Mouse (Mus musculus) heart, postnatal 0 days (tissue): ENCODE measurements around the gene Nptn. TPM values are rescaled to one million over a fixed set of nuclear protein-coding genes. Genes with fewer than 3 reads are reported as not detected.

Experiments used
- ATAC-seq: fragments of 200-750 bp; cut with Nextera tagmentation; 2 replicates; pipeline ENCODE4 v1.8.0; 2017; ENCODE audit warnings: low read depth, moderate number of reproducible peaks, moderate library complexity; ENCODE audit not compliant: insufficient read depth
- DNase-seq: peaks from one replicate; pipeline ENCODE4 v3.0.0-alpha.2; 2016; ENCODE audit warnings: low spot score
- H3K27ac ChIP-seq: fragments of 300-500 bp; sonication (generic); 2 replicates; pipeline ENCODE4 v1.5.1; 2014; ENCODE audit warnings: low read depth, mild to moderate bottlenecking
- H3K27me3 ChIP-seq: fragments of 300-500 bp; sonication (generic); 2 replicates; pipeline ENCODE4 v1.6.1; 2014; ENCODE audit warnings: low read length, mixed read lengths; ENCODE audit not compliant: control insufficient read depth, insufficient read depth
- H3K36me3 ChIP-seq: fragments of 300-500 bp; sonication (generic); replicated peaks from 2 replicates; pipeline ENCODE4 v1.6.1; 2014; ENCODE audit warnings: low read length, mixed read lengths; ENCODE audit not compliant: control insufficient read depth, insufficient read depth
- H3K4me1 ChIP-seq: fragments of 300-500 bp; sonication (generic); 2 replicates; pipeline ENCODE4 v1.6.1; 2014; ENCODE audit warnings: antibody characterized with exemption; ENCODE audit not compliant: control insufficient read depth, insufficient read depth
- H3K4me2 ChIP-seq: fragments of 300-500 bp; sonication (generic); 2 replicates; pipeline ENCODE4 v1.6.1; 2014; ENCODE audit warnings: low read depth, mild to moderate bottlenecking, low read length, moderate library complexity
- H3K4me3 ChIP-seq: fragments of 300-500 bp; sonication (generic); 2 replicates; pipeline ENCODE4 v1.5.1; 2014; ENCODE audit warnings: low read depth, low read length
- H3K9ac ChIP-seq: fragments of 300-500 bp; sonication (generic); replicated peaks from 2 replicates; pipeline ENCODE4 v1.6.1; 2014; ENCODE audit warnings: low read depth, low read length, mixed read lengths
- H3K9me3 ChIP-seq: fragments of 300-500 bp; sonication (generic); replicated peaks from 2 replicates; pipeline ENCODE4 v1.6.1; 2016; ENCODE audit warnings: low read length; ENCODE audit not compliant: control insufficient read depth
- CTCF ChIP-seq: IDR thresholded peaks from 2 replicates; pipeline ENCODE4 v1.5.1; 2016; ENCODE audit warnings: antibody characterized with exemption, control low read depth, low read depth
- EP300 ChIP-seq: IDR thresholded peaks from 2 replicates; pipeline ENCODE4 v1.6.1; 2016; ENCODE audit warnings: antibody characterized with exemption, low read depth
- WGBS: fragments of 180-500 bp; shearing (Covaris S2); extraction: QIAGEN DNeasy Blood & Tissue Kit; methylation state at CpG from one replicate; pipeline ENCODE4 v1.1.7; 2014; 5-methylcytosine and 5-hydroxymethylcytosine counted together
- polyA plus RNA-seq: library from polyadenylated mRNA; unstranded; fragments of >200 nt; fragmentation: Nextera tagmentation; extraction: Ambion mirVana; gene quantifications from 2 replicates; pipeline ENCODE4 v1.2.1, GENCODE M21; 2015
- total RNA-seq: library from RNA; depleted of rRNA; stranded (reverse); fragments of >200 nt; gene quantifications from 2 replicates; pipeline ENCODE4 v1.2.3, GENCODE M21; 2014; ENCODE audit warnings: low replicate concordance; rRNA removed

Nptn gene
- total RNA-seq (234 and 402 TPM in 2 replicates), polyA plus RNA-seq (96.5 and 101 TPM in 2 replicates)

DNA sequence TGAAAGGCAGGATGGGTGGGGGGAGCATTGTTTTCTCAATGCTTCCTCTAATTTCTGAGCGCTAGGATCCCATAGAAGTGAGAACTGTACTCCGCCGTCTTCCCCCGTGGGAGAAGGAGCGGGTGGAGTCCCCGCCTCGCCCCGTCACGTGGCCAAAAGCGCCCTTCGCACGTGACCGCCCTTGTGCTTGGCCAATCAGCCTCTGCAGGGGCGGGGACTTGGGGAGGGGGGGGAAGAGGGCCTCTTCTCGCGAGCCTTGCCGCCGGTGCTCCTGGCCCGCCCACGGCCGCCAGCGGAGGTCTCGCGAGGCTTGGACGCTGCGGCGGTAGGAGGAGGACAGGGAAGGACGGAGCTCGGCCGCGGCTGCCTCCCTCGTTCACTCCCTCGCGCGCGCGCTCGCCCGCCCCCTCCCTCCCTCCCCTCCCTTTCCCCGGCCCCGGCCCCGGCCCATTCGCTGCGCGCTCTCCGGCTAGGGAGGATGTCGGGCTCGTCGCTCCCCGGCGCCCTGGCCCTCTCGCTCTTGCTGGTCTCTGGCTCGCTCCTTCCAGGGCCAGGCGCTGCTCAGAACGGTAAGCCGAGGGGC, at the start of gene Nptn:
TSS of gene Nptn (plus strand) at position 283 of the 583 bp plus-strand sequence.
- no peaks in the 10 kb centered on the region for H3K9me3 ChIP-seq
- no peaks in the 10 kb centered on the region for H3K36me3 ChIP-seq
- H3K4me2 ChIP-seq: peak within 1 kb of the TSS; percentile 87
- peak within 1 kb of the TSS; percentile 99 for H3K9ac ChIP-seq
- ATAC-seq (peak; percentile 96), DNase-seq (peak; percentile 99)
- no peaks in the 10 kb centered on the region for H3K27me3 ChIP-seq
- TF ChIP-seq EP300 (peak; percentile 84), CTCF (no peak)
- H3K4me1 ChIP-seq: peaks cover 26% of the 10 kb centered on the region; the same call in 1 of the 2 replicates
- H3K4me3 ChIP-seq: peak within 1 kb of the TSS; percentile 100
- peak within 1 kb of the TSS; percentile 99 for H3K27ac ChIP-seq
- WGBS: under 1% methylated on average over 41 of the region's 56 CpGs

- peaks cover 30% of the 10 kb centered on the region for H3K36me3 ChIP-seq
- DNase-seq (no peak), ATAC-seq (no peak)
- 86% methylated on average over 6 of the region's 6 CpGs for WGBS
- H3K9me3 ChIP-seq: no peaks in the 10 kb centered on the region
- no peak overlapping the region for H3K4me2 ChIP-seq
- no peak for TF ChIP-seq CTCF
- no peak for TF ChIP-seq EP300
- H3K27me3 ChIP-seq: no peaks in the 10 kb centered on the region
- no peak overlapping the region for H3K4me3 ChIP-seq
- no peak overlapping the region for H3K27ac ChIP-seq
- no peak overlapping the region for H3K9ac ChIP-seq
- H3K4me1 ChIP-seq: no peaks in the 10 kb centered on the region
These were observed 48.7 kb upstream of the Nptn start for GRCm38 (mm10) chr9:58533322-58533721.

DNA sequence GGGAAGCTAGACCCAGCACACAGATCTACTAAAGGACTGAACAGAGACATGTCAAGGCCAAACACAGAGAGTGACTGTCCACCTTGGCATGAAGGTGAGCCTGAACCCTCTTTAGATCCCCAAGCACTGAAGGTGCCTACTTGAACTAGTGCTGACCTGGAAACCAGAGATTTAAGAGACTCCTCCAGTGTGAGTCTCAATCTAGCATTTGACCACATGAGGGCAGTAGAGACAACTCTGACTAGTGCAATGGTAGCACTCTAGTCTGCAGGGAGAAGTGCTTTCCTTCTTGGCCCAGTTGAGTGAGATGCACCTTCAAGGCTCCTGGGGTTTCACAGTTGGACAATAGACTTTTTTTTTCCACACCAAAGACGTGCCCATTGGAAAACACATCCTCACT, 47.3 kb upstream of the Nptn start:
- DNase-seq (peak; percentile 55), ATAC-seq (0 out of 2 replicates have a peak, but pooled peaks have one; percentile 36)
- H3K4me3 ChIP-seq: no peak overlapping the region
- TF ChIP-seq CTCF (peak; percentile 81), EP300 (no peak)
- H3K4me1 ChIP-seq: no peaks in the 10 kb centered on the region
- H3K4me2 ChIP-seq: no peak overlapping the region
- no peak overlapping the region for H3K27ac ChIP-seq
- H3K36me3 ChIP-seq: peaks cover 27% of the 10 kb centered on the region
- no peaks in the 10 kb centered on the region for H3K9me3 ChIP-seq
- 35% methylated on average over 1 of the region's 1 CpGs for WGBS
- no peak overlapping the region for H3K9ac ChIP-seq
- H3K27me3 ChIP-seq: no peaks in the 10 kb centered on the region

- Histone ChIP-seq H3K27ac (no peak overlapping the region), H3K36me3 (peaks cover 27% of the 10 kb centered on the region), H3K9me3 (no peaks in the 10 kb centered on the region), H3K27me3 (no peaks in the 10 kb centered on the region), H3K4me1 (no peaks in the 10 kb centered on the region), H3K4me2 (no peak overlapping the region), H3K4me3 (no peak overlapping the region), H3K9ac (no peak overlapping the region)
- ATAC-seq: peak; percentile 51; the same call in 1 of the 2 replicates
- 75% methylated on average over 20 of the region's 20 CpGs for WGBS
- no peak for TF ChIP-seq EP300
- peak; percentile 68 for TF ChIP-seq CTCF
- DNase-seq: peak; percentile 41
These were observed 46.4 kb upstream of the Nptn start for GRCm38 (mm10) chr9:58535447-58536134.

DNA sequence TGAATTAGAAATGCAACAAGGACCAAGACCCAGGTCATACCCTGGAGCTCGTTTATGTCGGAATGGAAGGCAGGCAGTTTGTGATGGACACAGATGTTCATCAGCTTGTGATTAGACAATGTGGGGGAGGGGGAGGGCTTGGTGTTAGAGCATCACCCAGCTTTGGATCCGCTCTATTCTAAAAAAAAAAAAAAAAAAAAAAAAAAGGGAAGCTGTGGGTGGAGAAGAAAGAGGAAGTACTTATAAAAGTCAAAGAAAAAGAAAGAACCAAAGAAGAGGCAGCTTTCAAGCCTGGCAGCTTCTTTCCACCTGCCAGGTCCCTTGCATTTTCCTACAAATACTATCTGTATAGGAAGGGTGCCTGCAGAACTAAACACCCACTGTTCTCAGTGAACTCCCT, 44.3 kb upstream of the Nptn start:
- whole genome bisulfite sequencing: 64% methylated on average over 3 of the region's 3 CpGs
- DNase-seq (no peak), ATAC-seq (no peak)
- H3K9ac ChIP-seq: no peak overlapping the region
- H3K36me3 ChIP-seq: peaks cover 27% of the 10 kb centered on the region
- H3K4me2 ChIP-seq: no peak overlapping the region
- no peaks in the 10 kb centered on the region for H3K27me3 ChIP-seq
- H3K27ac ChIP-seq: no peak overlapping the region
- no peak for TF ChIP-seq EP300
- no peak for TF ChIP-seq CTCF
- no peaks in the 10 kb centered on the region for H3K9me3 ChIP-seq
- H3K4me1 ChIP-seq: peaks cover 10% of the 10 kb centered on the region; the same call in 1 of the 2 replicates
- H3K4me3 ChIP-seq: no peak overlapping the region
